ENCODE assay signal across 9 mouse cellular contexts in the genomic region with DNA sequence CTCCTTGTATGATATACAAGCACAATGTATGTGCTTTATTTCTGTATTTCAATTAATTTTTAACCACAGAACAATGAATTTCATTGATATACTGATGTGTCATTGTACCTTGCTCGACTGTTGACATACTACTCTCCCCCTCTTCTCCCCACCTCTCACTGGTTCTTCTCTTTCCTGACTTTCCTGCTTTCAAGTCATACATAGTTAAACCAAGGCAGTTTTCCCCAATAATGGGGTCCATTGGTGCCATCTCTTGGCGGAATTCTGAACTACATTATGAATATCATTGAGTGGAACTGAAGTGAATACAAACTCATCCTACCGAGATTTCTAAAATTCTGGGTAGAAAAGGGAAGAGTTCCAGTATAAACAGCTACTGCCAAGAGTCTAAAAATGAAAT. TPM values are rescaled to one million over a fixed set of nuclear protein-coding genes. Genes with fewer than 3 reads are reported as not detected.
DNase-seq lines count a peak whose midpoint lies in the region; ATAC-seq and TF ChIP-seq lines count a peak whose summit lies in the region.
"Had no signal": no experiment of that assay in that cellular context is flagged by ENCODE, and none has a peak within 500 bp of the region (broad histone marks: within the 10 kb centered on the region; RNA-seq: fewer than 3 reads in every experiment).

No protein-coding gene starts in this region.

- H3K4me1 ChIP-seq in midbrain, embryonic 11.5 days (ENCODE audit: control insufficient read depth, insufficient read depth, low read length), result 0 out of 2 replicates have a peak, but pooled peaks cover 4% of the 10 kb centered on the region
- peaks cover 10% of the 10 kb centered on the region for H3K4me1 ChIP-seq in midbrain, embryonic 10.5 days
- 0 out of 2 replicates have a peak, but pooled peaks cover 3% of the 10 kb centered on the region for H3K4me1 ChIP-seq in hindbrain, embryonic 14.5 days (replicated peaks; ENCODE audit: control insufficient read depth, insufficient read depth, low read length)
- H3K4me1 ChIP-seq in midbrain, postnatal 0 days (ENCODE audit: insufficient read depth, low read length), result no peaks in the 10 kb centered on the region
- H3K4me1 ChIP-seq: heart, embryonic 15.5 days had no signal

- no peak overlapping the region for H3K9ac ChIP-seq in midbrain, embryonic 11.5 days (ENCODE audit: low read length)
- H3K9ac ChIP-seq in hindbrain, embryonic 14.5 days, result no peak overlapping the region
- no peak overlapping the region for H3K9ac ChIP-seq in midbrain, postnatal 0 days (replicated peaks; ENCODE audit: low read length, poor library complexity, severe bottlenecking)
- H3K9ac ChIP-seq: heart, embryonic 15.5 days had no signal

- H3K9me3 ChIP-seq in midbrain, embryonic 11.5 days (ENCODE audit: control insufficient read depth, low read length), result no peaks in the 10 kb centered on the region
- H3K9me3 ChIP-seq in midbrain, embryonic 10.5 days (replicated peaks), result no peaks in the 10 kb centered on the region
- H3K9me3 ChIP-seq in hindbrain, embryonic 14.5 days (ENCODE audit: control insufficient read depth, low read length), result no peaks in the 10 kb centered on the region
- no peaks in the 10 kb centered on the region for H3K9me3 ChIP-seq in midbrain, postnatal 0 days (ENCODE audit: low read length)
- H3K9me3 ChIP-seq: heart, embryonic 15.5 days had no signal

- no peak overlapping the region for H3K27ac ChIP-seq in midbrain, embryonic 11.5 days (ENCODE audit: low read depth, low read length)
- no peak overlapping the region for H3K27ac ChIP-seq in midbrain, embryonic 10.5 days (replicated peaks)
- H3K27ac ChIP-seq in hindbrain, embryonic 14.5 days, result peak overlapping the region; percentile 65; the same call in 1 of the 2 replicates
- H3K27ac ChIP-seq in midbrain, postnatal 0 days (ENCODE audit: low read depth, low read length), result peak overlapping the region; percentile 65
- H3K27ac ChIP-seq: heart, embryonic 15.5 days had no signal

- TF ChIP-seq POLR2A in brain, embryonic 14.5 days (IDR thresholded peaks at IDR 0.05; ENCODE audit: borderline replicate concordance, extremely low read depth, insufficient read depth, insufficient read length, poor library complexity, severe bottlenecking), result no peak

- no peaks in the 10 kb centered on the region for H3K36me3 ChIP-seq in midbrain, embryonic 11.5 days (ENCODE audit: control insufficient read depth, insufficient read depth, low read length)
- no peaks in the 10 kb centered on the region for H3K36me3 ChIP-seq in midbrain, embryonic 10.5 days
- no peaks in the 10 kb centered on the region for H3K36me3 ChIP-seq in hindbrain, embryonic 14.5 days (replicated peaks; ENCODE audit: control insufficient read depth, insufficient read depth)
- no peaks in the 10 kb centered on the region for H3K36me3 ChIP-seq in midbrain, postnatal 0 days (ENCODE audit: insufficient read depth, low read length)
- H3K36me3 ChIP-seq: heart, embryonic 15.5 days had no signal

- ATAC-seq in midbrain, embryonic 11.5 days (ENCODE audit: low FRiP score), result peak; percentile 22
- ATAC-seq in hindbrain, embryonic 14.5 days (ENCODE audit: low FRiP score), result peak; percentile 74; the same call in 1 of the 2 replicates
- ATAC-seq in midbrain, postnatal 0 days (ENCODE audit: low FRiP score), result peak; percentile 66; the same call in 1 of the 2 replicates

- no peaks in the 10 kb centered on the region; the same call in 1 of the 2 replicates for H3K27me3 ChIP-seq in midbrain, embryonic 11.5 days (ENCODE audit: control insufficient read depth, insufficient read depth, low read length)
- H3K27me3 ChIP-seq in midbrain, embryonic 10.5 days (ENCODE audit: low read depth, poor library complexity, severe bottlenecking), result no peaks in the 10 kb centered on the region
- H3K27me3 ChIP-seq in hindbrain, embryonic 14.5 days (ENCODE audit: control insufficient read depth, insufficient read depth, low read length), result no peaks in the 10 kb centered on the region
- H3K27me3 ChIP-seq in midbrain, postnatal 0 days (ENCODE audit: insufficient read depth, low read length), result no peaks in the 10 kb centered on the region
- H3K27me3 ChIP-seq: heart, embryonic 15.5 days had no signal

- DNase-seq in gastrocnemius, adult 18-20 months (ENCODE audit: low spot score), result peak; percentile 19
- no peak for DNase-seq in gastrocnemius, postnatal 4 days (ENCODE audit: low spot score in 2 of 2)
- DNase-seq in midbrain, embryonic 11.5 days (ENCODE audit: low spot score, missing footprints), result peak; percentile 92
- no peak for DNase-seq in midbrain, embryonic 10.5 days (ENCODE audit: low spot score)
- DNase-seq in brain, embryonic 14.5 days (ENCODE audit: low read depth), result peak; percentile 75
- DNase-seq in hindbrain, embryonic 14.5 days (ENCODE audit: low spot score), result peak; percentile 87
- DNase-seq in midbrain, postnatal 0 days (ENCODE audit: low spot score), result peak; percentile 78
- no peak for DNase-seq in adrenal gland, adult 2 months

- WGBS in midbrain, embryonic 11.5 days, result 16% methylated on average over 3 of the region's 3 CpGs
- 22% methylated on average over 3 of the region's 3 CpGs for WGBS in midbrain, embryonic 10.5 days
- WGBS in hindbrain, embryonic 14.5 days, result 15% methylated on average over 3 of the region's 3 CpGs
- WGBS in midbrain, postnatal 0 days, result 17% methylated on average over 3 of the region's 3 CpGs

- H3K4me2 ChIP-seq in midbrain, embryonic 11.5 days, result no peak overlapping the region
- no peak overlapping the region for H3K4me2 ChIP-seq in hindbrain, embryonic 14.5 days (replicated peaks)
- H3K4me2 ChIP-seq in midbrain, postnatal 0 days (ENCODE audit: low read depth, low read length, poor library complexity, severe bottlenecking), result no peak overlapping the region
- H3K4me2 ChIP-seq: heart, embryonic 15.5 days had no signal

- TF ChIP-seq CTCF in brain, embryonic 14.5 days (IDR thresholded peaks at IDR 0.05; ENCODE audit: borderline replicate concordance, extremely low read depth, insufficient read depth, insufficient read length), result peak; percentile 21; the same call in 1 of the 2 replicates
- peak; percentile 78 for TF ChIP-seq CTCF in midbrain, postnatal 0 days (IDR thresholded peaks at IDR 0.05)

- no peak overlapping the region for H3K4me3 ChIP-seq in midbrain, embryonic 11.5 days (ENCODE audit: low read depth, low read length)
- H3K4me3 ChIP-seq in midbrain, embryonic 10.5 days, result no peak overlapping the region
- no peak overlapping the region for H3K4me3 ChIP-seq in hindbrain, embryonic 14.5 days (replicated peaks; ENCODE audit: low read length)
- H3K4me3 ChIP-seq in midbrain, postnatal 0 days (ENCODE audit: low read depth, low read length), result no peak overlapping the region
- H3K4me3 ChIP-seq: heart, embryonic 15.5 days had no signal

RNA-seq across cellular contexts. Expression of gene Arxes2, which starts 30.0 kb away (rescaled TPM):
- 1 to 10 TPM in 1 of 2 experiments, under 1 TPM in 1; 0.25 to 1.0 TPM for total RNA-seq in gastrocnemius, adult 18-20 months (2021)
- 1 to 10 TPM; 7.7 to 8.8 TPM for total RNA-seq in gastrocnemius, postnatal 4 days (2021)
- 152 and 164 TPM in 2 replicates for polyA plus RNA-seq in midbrain, embryonic 11.5 days (2014; fragmentation: Nextera tagmentation; extraction: Ambion mirVana)
- polyA plus RNA-seq in midbrain, embryonic 10.5 days (2016; fragmentation: Nextera tagmentation; extraction: Ambion mirVana), result 117 TPM in 2 replicates
- polyA plus RNA-seq in brain, embryonic 14.5 days (2012; rRNA removed), result 130 and 147 TPM in 2 replicates
- 271 and 297 TPM in 2 replicates for polyA plus RNA-seq in hindbrain, embryonic 14.5 days (2014; fragmentation: Nextera tagmentation; extraction: Ambion mirVana)
- total RNA-seq in midbrain, postnatal 0 days (2014; rRNA removed), result 238 and 253 TPM in 2 replicates
- polyA plus RNA-seq in midbrain, postnatal 0 days (2015; fragmentation: Nextera tagmentation; extraction: Ambion mirVana), result 387 and 388 TPM in 2 replicates
- total RNA-seq in adrenal gland, adult 2 months (2021), result 10 to 100 TPM; 28.6 to 97.9 TPM
- polyA plus RNA-seq in adrenal gland, adult 2 months (2012; rRNA removed), result 41.3 and 107 TPM in 2 replicates

Comparison
In these comparisons a context has a peak if more than half of its experiments do, and no peak if none do; other contexts are left out.
1. DNase-seq: peak in gastrocnemius, adult 18-20 months (single experiment), midbrain, embryonic 11.5 days (single experiment), brain, embryonic 14.5 days (single experiment), hindbrain, embryonic 14.5 days (single experiment) and midbrain, postnatal 0 days (single experiment); none in gastrocnemius, postnatal 4 days (0 of 2), midbrain, embryonic 10.5 days (single experiment) and adrenal gland, adult 2 months (single experiment).
2. H3K27ac ChIP-seq: peak in hindbrain, embryonic 14.5 days (single experiment) and midbrain, postnatal 0 days (single experiment); none in midbrain, embryonic 11.5 days (single experiment) and midbrain, embryonic 10.5 days (single experiment).
3. ATAC-seq: peak in every context shown above with its lines; median percentile 74 in hindbrain, embryonic 14.5 days; 66 in midbrain, postnatal 0 days; 22 in midbrain, embryonic 11.5 days.